Mouse (Mus musculus): ENCODE measurements at regions not wholly inside any gene's neighbourhood (a gene's known extent, or its start where the extent isn't known, plus 50 kb on each side); places are given as distances from the start of the nearest gene placed in this dataset.

DNA sequence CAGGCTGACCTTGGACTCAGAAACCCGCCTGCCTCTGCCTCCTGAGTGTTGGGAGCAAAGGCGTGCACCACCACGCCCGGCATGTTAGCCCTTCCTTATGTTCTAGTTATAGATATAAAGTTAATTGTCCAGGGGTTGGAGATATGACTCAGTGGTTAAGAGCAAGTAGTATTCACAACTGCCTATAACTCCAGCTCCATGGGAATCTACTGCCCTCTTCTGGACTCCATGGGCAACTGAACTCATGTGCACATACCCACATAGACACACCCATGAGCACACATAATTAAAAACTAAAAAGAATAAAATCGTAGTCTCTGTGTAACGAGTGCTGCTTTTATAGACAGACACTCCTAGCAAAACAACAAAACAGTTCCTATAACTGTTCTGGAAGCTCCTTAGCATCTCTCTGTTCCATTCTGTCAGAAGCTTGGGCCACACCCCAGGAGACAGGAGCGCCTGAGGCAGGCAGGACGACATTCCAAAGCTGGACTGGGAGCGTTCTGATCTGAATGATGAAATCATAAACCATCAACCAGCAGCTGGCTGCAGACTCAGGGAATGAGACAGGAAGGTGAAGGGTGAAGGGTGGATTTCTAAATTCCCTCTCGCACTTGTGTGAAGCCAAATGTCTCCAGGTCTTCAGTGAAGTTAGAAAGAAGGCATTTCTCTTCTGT lies 80.6 kb upstream of the Zfp217 start:
- TF ChIP-seq ZC3H11A (IDR thresholded peaks at IDR 0.05; ENCODE audit: borderline replicate concordance, low read depth, low read length) (peak; percentile 33; the same call in 1 of the 2 replicates), HCFC1 (IDR thresholded peaks at IDR 0.05; ENCODE audit: borderline replicate concordance, insufficient read depth, low read length) (no peak), CHD2 (IDR thresholded peaks at IDR 0.05; ENCODE audit: low read depth, low read length) (no peak), MAFK (IDR thresholded peaks at IDR 0.05; ENCODE audit: insufficient read depth, low read depth, low read length) (no peak)
